Mouse (Mus musculus): ENCODE measurements around the gene Tlr12.
A peak's percentile ranks its signal among the peaks of the same experiment; 100 is the strongest.
"Not testable (repeated sequence)": the region's sequence is repeated elsewhere in the genome, so short reads cannot be mapped to it uniquely, and the experiment has no call there.

Tlr12 gene

GRCm38 (mm10) chr4:128618246-128618911, at the start of gene Tlr12:
Tlr12 (minus strand) TSS chr4:128618619.
- DNase-seq (ENCODE audit: low spot score), result peak; percentile 71

- DNase-seq (ENCODE audit: low spot score), result not testable (repeated sequence)
These were observed 48.8 kb upstream of the Tlr12 start for GRCm38 (mm10) chr4:128667195-128667594.

- DNase-seq (ENCODE audit: low spot score), result not testable (repeated sequence)
These were observed 47.9 kb upstream of the Tlr12 start for GRCm38 (mm10) chr4:128666362-128666761.

- DNase-seq (ENCODE audit: low spot score), result no peak
These were observed 45.6 kb upstream of the Tlr12 start for GRCm38 (mm10) chr4:128664002-128664401.

- no peak for DNase-seq (ENCODE audit: low spot score)
These were observed 42.6 kb upstream of the Tlr12 start for GRCm38 (mm10) chr4:128661063-128661462.

- no peak for DNase-seq (ENCODE audit: low spot score)
These were observed 41.8 kb upstream of the Tlr12 start for GRCm38 (mm10) chr4:128660196-128660595.

GRCm38 (mm10) chr4:128655446-128655845, 37.0 kb upstream of the Tlr12 start:
- DNase-seq (ENCODE audit: low spot score), result no peak

GRCm38 (mm10) chr4:128654505-128655381, 36.3 kb upstream of the Tlr12 start, which contains the start of gene Phc2:
Phc2 (plus strand) TSS chr4:128654702.
- peak; percentile 96 for DNase-seq (ENCODE audit: low spot score)

GRCm38 (mm10) chr4:128652584-128653298, 34.3 kb upstream of the Tlr12 start:
- no peak for DNase-seq (ENCODE audit: low spot score)

- DNase-seq (ENCODE audit: low spot score), result no peak
These were observed 33.1 kb upstream of the Tlr12 start for GRCm38 (mm10) chr4:128651530-128651929.

GRCm38 (mm10) chr4:128648567-128649255, 30.3 kb upstream of the Tlr12 start:
- DNase-seq (ENCODE audit: low spot score), result no peak

- no peak for DNase-seq (ENCODE audit: low spot score)
These were observed 28.3 kb upstream of the Tlr12 start for GRCm38 (mm10) chr4:128646762-128647161.

- no peak for DNase-seq (ENCODE audit: low spot score)
These were observed 27.5 kb upstream of the Tlr12 start for GRCm38 (mm10) chr4:128645896-128646295.

- DNase-seq (ENCODE audit: low spot score), result no peak
These were observed 23.6 kb upstream of the Tlr12 start for GRCm38 (mm10) chr4:128641766-128642717.

GRCm38 (mm10) chr4:128638265-128638923, 20.0 kb upstream of the Tlr12 start:
- no peak for DNase-seq (ENCODE audit: low spot score)

- no peak for DNase-seq (ENCODE audit: low spot score)
These were observed 18.8 kb upstream of the Tlr12 start for GRCm38 (mm10) chr4:128637250-128637649.

- no peak for DNase-seq (ENCODE audit: low spot score)
These were observed 17.6 kb upstream of the Tlr12 start for GRCm38 (mm10) chr4:128635894-128636585.

GRCm38 (mm10) chr4:128635451-128635850, 17.0 kb upstream of the Tlr12 start:
- DNase-seq (ENCODE audit: low spot score), result no peak

- no peak for DNase-seq (ENCODE audit: low spot score)
These were observed 2.7 kb upstream of the Tlr12 start for GRCm38 (mm10) chr4:128621109-128621508.

GRCm38 (mm10) chr4:128620572-128620971, 2.2 kb upstream of the Tlr12 start:
- no peak for DNase-seq (ENCODE audit: low spot score)

Measured in T-cell, adult 2 months (primary cell).